Mouse (Mus musculus) liver, adult 2 months (tissue): ENCODE measurements at regions not wholly inside any gene's neighbourhood (a gene's known extent, or its start where the extent isn't known, plus 50 kb on each side); places are given as distances from the start of the nearest gene placed in this dataset.
A peak's percentile ranks its signal among the peaks of the same experiment; 100 is the strongest.

Experiments used
- DNase-seq: peaks from one replicate; pipeline ENCODE4 v3.0.0-alpha.2; 2011; ENCODE audit warnings: low read depth, low spot score; ENCODE audit errors: extremely low read depth
- H3K27ac ChIP-seq: fragments of 200-500 bp; replicated peaks from 2 replicates; pipeline ENCODE4 v1.5.1; 2012; ENCODE audit warnings: low read depth, mild to moderate bottlenecking, control low read depth, inconsistent platforms, low read length; ENCODE audit not compliant: insufficient read depth
- H3K27me3 ChIP-seq: fragments of 200-500 bp; 2 replicates; pipeline ENCODE4 v1.6.1; 2012; ENCODE audit warnings: mild to moderate bottlenecking, moderate library complexity, low read length, inconsistent platforms; ENCODE audit not compliant: control insufficient read depth, insufficient read depth
- H3K36me3 ChIP-seq: fragments of 200-500 bp; 2 replicates; pipeline ENCODE4 v1.6.1; 2012; ENCODE audit warnings: low read length, inconsistent platforms; ENCODE audit not compliant: control insufficient read depth, insufficient read depth
- H3K4me1 ChIP-seq: fragments of 200-500 bp; 2 replicates; pipeline ENCODE4 v1.6.1; 2011; ENCODE audit warnings: low read length; ENCODE audit not compliant: control insufficient read depth, insufficient read depth
- H3K4me3 ChIP-seq: fragments of 200-500 bp; 2 replicates; pipeline ENCODE4 v1.5.1; 2011; ENCODE audit warnings: low read depth, mild to moderate bottlenecking, control low read depth, low read length, moderate library complexity; ENCODE audit not compliant: insufficient read depth
- H3K79me2 ChIP-seq: fragments of 200-500 bp; 2 replicates; pipeline ENCODE4 v1.6.1; 2012; ENCODE audit warnings: inconsistent platforms, mild to moderate bottlenecking, low read length, moderate library complexity; ENCODE audit not compliant: control insufficient read depth, insufficient read depth
- H3K9ac ChIP-seq: fragments of 200-500 bp; 2 replicates; pipeline ENCODE4 v1.6.1; 2012; ENCODE audit warnings: low read depth, mild to moderate bottlenecking, control low read depth, inconsistent platforms, low read length
- CTCF ChIP-seq: fragments of 200-500 bp; IDR thresholded peaks from 2 replicates; pipeline ENCODE4 v1.5.1; 2011; ENCODE audit warnings: low read depth, low read length, control low read depth
- POLR2A ChIP-seq: fragments of 200-500 bp; IDR thresholded peaks from 2 replicates; pipeline ENCODE4 v1.6.1; 2011; ENCODE audit warnings: low read length, control low read depth; ENCODE audit not compliant: insufficient read depth; ENCODE audit errors: extremely low read depth
- WGBS: fragments of 180-500 bp; shearing (Covaris S2); methylation state at CpG from one replicate; pipeline ENCODE4 v1.1.7; 2018; 5-methylcytosine and 5-hydroxymethylcytosine counted together

DNA sequence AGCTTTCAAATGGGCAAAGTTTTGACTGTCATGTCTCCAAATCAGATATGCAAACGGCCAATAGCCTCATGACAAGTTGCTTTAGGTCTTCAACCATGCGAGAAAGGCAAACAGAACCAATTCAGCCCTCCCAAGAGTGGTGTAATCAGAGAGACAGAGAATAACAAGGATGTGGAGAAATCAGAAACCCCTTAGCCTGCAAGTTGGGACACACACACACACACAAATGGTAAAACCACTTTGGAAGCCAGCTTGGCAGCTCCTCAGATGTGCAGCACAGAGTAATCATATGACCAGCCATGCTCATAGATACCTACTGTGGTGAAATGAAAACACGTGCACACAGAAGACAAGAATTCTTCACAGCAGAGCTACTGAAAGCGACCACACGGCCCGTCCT is 66.5 kb upstream of the Irx6 start:
- H3K79me2 ChIP-seq, result no peaks in the 10 kb centered on the region
- no peaks in the 10 kb centered on the region for H3K36me3 ChIP-seq
- WGBS, result 76% methylated on average over 6 of the region's 6 CpGs
- no peak overlapping the region for H3K9ac ChIP-seq
- DNase-seq, result no peak
- no peak for TF ChIP-seq CTCF
- TF ChIP-seq POLR2A, result no peak
- H3K4me1 ChIP-seq, result no peaks in the 10 kb centered on the region
- H3K27ac ChIP-seq, result no peak overlapping the region
- no peak overlapping the region for H3K4me3 ChIP-seq
- H3K27me3 ChIP-seq, result no peaks in the 10 kb centered on the region

DNA sequence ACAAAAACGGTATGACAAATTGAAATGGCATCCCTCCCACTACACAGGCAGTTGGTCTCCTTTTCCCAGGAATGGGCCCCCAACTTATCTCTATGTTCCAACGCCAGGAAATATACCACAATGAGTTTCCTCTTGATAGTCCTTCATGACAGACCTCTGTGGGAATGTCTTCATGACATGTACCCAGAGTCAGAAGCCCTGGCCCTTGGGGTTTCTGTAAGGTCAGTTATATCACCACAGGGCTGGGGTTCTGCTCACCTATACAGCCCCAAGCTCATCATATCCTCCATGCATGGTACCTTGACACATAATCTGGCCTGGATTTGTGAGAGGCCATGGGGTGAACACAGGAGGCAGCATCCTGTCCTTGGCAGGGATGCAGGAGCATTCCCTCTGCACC is 64.2 kb upstream of the Irx6 start:
- H3K4me1 ChIP-seq, result no peaks in the 10 kb centered on the region
- no peak overlapping the region for H3K27ac ChIP-seq
- 54% methylated on average over 2 of the region's 2 CpGs for WGBS
- H3K36me3 ChIP-seq, result no peaks in the 10 kb centered on the region
- no peak overlapping the region for H3K9ac ChIP-seq
- DNase-seq, result no peak
- no peaks in the 10 kb centered on the region for H3K27me3 ChIP-seq
- TF ChIP-seq CTCF, result no peak
- no peak for TF ChIP-seq POLR2A
- no peaks in the 10 kb centered on the region for H3K79me2 ChIP-seq
- H3K4me3 ChIP-seq, result no peak overlapping the region

DNA sequence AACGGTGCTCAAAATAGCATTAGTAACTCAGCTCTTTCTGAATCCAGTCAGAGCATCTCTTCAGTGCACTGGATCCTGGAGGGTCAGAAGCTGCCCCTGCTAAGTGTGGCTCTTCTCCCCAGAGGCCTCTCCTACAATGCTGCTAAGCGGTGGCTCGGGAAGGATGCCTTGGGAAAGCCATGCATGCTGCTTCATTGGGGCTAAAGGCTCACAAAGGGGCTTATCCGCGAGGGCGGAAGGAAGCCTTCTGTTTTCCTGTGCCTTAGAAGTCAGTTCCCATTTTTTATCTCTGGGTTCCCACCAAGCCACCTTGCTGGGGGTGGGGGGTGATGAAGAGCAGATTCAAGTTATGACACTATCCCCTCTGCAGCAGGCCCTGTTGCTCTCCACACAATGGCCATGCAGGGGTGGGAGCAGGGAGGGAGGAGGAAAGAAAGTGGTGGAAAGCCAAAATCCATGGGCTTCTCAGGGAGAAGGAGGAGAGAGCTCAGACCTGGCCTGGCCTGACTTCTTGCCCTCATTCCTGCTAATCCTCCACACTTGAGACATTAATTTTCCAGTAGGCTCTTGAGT is 63.5 kb upstream of the Irx6 start:
- H3K4me1 ChIP-seq, result no peaks in the 10 kb centered on the region
- H3K27ac ChIP-seq, result no peak overlapping the region
- H3K27me3 ChIP-seq, result no peaks in the 10 kb centered on the region
- TF ChIP-seq CTCF, result no peak
- no peak for TF ChIP-seq POLR2A
- no peaks in the 10 kb centered on the region for H3K36me3 ChIP-seq
- no peaks in the 10 kb centered on the region for H3K79me2 ChIP-seq
- no peak overlapping the region for H3K9ac ChIP-seq
- 57% methylated on average over 6 of the region's 6 CpGs for WGBS
- no peak for DNase-seq
- H3K4me3 ChIP-seq, result no peak overlapping the region

DNA sequence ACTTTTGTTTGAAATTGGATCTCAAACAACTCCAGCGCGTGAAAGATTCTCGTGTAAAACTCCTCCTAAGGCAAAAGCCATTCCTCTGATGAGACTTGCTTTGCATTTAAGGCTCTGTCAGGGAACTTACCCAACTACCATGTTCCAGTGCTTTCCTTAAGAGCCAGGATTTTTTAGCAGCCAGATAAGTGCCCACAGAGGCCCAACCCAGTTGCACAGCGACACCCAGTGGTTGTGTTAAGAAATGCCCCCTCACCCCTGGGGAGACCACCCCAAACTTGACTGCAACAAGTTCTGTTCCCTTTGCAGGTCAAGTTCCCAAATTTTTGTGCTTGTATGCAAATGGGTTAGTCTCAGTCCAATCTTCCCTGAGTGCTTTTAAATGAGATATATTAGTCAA is 60.6 kb upstream of the Irx6 start:
- no peaks in the 10 kb centered on the region for H3K79me2 ChIP-seq
- H3K4me1 ChIP-seq, result no peaks in the 10 kb centered on the region
- TF ChIP-seq CTCF (peak; percentile 33), POLR2A (no peak)
- H3K27ac ChIP-seq, result no peak overlapping the region
- H3K4me3 ChIP-seq, result no peak overlapping the region
- H3K9ac ChIP-seq, result no peak overlapping the region
- WGBS, result 36% methylated on average over 4 of the region's 4 CpGs
- H3K36me3 ChIP-seq, result no peaks in the 10 kb centered on the region
- no peaks in the 10 kb centered on the region for H3K27me3 ChIP-seq
- no peak for DNase-seq

DNA sequence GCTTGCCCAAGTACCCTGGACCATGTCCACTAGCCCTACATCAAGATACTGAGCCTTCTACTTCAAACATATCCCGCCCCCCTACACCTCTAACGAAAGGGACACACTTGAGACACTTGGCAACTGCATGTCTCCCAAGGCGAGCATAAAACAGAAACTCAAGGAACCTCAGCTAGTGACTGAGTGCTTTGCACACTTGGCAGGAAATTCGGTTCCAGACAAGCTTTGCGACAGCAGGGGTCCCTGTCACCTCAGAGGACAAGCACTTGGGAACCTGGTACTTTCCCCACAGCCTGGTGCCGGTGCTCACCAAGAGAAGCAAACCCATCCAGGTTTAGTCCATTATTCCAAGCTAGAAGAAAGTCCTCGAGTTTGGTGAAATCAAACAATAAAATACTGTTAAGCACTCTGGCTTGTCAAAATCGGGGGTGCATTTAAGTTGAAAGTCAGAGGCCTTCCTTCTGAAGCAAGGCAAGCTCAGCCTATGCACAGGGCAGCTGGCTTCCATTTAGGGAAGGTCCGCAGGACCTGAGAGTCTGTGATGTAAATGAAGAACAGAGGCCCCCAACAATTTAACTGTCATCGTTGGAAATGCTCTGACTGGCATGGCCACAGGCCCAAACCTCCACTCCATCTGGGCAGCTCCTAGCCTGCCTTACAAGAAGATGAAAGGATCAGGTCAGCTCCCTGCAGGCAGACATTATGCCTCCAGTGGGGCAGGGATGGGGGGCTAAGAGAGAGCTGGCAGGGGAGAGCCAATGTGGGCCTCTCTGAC is 57.6 kb upstream of the Irx6 start:
- no peak for TF ChIP-seq CTCF
- no peak for TF ChIP-seq POLR2A
- DNase-seq, result no peak
- Histone ChIP-seq H3K79me2 (no peaks in the 10 kb centered on the region), H3K4me3 (no peak overlapping the region), H3K27me3 (no peaks in the 10 kb centered on the region), H3K4me1 (no peaks in the 10 kb centered on the region), H3K27ac (no peak overlapping the region), H3K9ac (no peak overlapping the region), H3K36me3 (no peaks in the 10 kb centered on the region)
- WGBS, result 65% methylated on average over 10 of the region's 10 CpGs

DNA sequence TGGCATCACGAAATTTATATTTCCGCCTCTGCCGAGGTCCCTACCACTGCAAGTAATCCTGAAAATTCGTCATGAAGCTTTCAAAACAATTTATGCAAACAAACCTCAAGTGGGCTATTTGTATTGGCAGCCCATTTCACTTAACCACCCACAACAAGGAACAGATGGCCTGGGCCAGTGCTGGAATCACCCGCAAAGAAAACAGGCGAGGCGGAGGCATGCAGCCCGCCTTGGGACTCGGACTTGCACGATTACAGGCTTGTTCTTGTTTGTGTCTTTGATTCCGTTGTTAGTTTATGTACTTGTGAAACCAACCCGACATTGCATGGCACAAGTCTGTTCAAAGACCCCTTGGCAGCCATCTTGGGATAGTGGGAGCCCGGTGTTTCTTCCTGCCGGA is 55.8 kb upstream of the Irx6 start:
- TF ChIP-seq POLR2A, result no peak
- no peak for TF ChIP-seq CTCF
- Histone ChIP-seq H3K9ac (no peak overlapping the region), H3K4me1 (no peaks in the 10 kb centered on the region), H3K27me3 (no peaks in the 10 kb centered on the region), H3K36me3 (no peaks in the 10 kb centered on the region), H3K79me2 (no peaks in the 10 kb centered on the region), H3K27ac (no peak overlapping the region), H3K4me3 (no peak overlapping the region)
- no peak for DNase-seq
- WGBS, result 89% methylated on average over 14 of the region's 14 CpGs
